In genomic region chr1:72306679-72307181, GRCm38 (mm10) we compare ENCODE assay signal across 8 mouse cellular contexts. TPM values are rescaled to one million over a fixed set of nuclear protein-coding genes. Genes with fewer than 3 reads are reported as not detected.
DNase-seq lines count a peak whose midpoint lies in the region; ATAC-seq lines count a peak whose summit lies in the region.

No protein-coding gene starts in this region.

- peak; percentile 80 for ATAC-seq in common myeloid progenitor, adult 5-6 weeks (replicated peaks; ENCODE audit: low read depth, poor library complexity, severe bottlenecking)
- ATAC-seq in limb, embryonic 13.5 days (ENCODE audit: low FRiP score, low read depth): peak; percentile 68
- ATAC-seq in midbrain, embryonic 12.5 days (ENCODE audit: low FRiP score, low read depth): peak; percentile 86

- 3% methylated on average over 11 of the region's 11 CpGs for WGBS in limb, embryonic 13.5 days
- WGBS in midbrain, embryonic 12.5 days: 3% methylated on average over 11 of the region's 11 CpGs

- no peaks in the 10 kb centered on the region for H3K9me3 ChIP-seq in limb, embryonic 13.5 days
- no peaks in the 10 kb centered on the region for H3K9me3 ChIP-seq in midbrain, embryonic 12.5 days

- peak overlapping the region; percentile 92 for H3K27ac ChIP-seq in limb, embryonic 13.5 days
- peak overlapping the region; percentile 81 for H3K27ac ChIP-seq in midbrain, embryonic 12.5 days (replicated peaks)

- H3K9ac ChIP-seq in limb, embryonic 13.5 days: peak overlapping the region; percentile 79
- peak overlapping the region; percentile 67; the same call in 1 of the 2 replicates for H3K9ac ChIP-seq in midbrain, embryonic 12.5 days (replicated peaks)

- H3K36me3 ChIP-seq in limb, embryonic 13.5 days: peaks cover 4% of the 10 kb centered on the region
- H3K36me3 ChIP-seq in midbrain, embryonic 12.5 days: no peaks in the 10 kb centered on the region; the same call in 1 of the 2 replicates

- peak; percentile 40 for DNase-seq in cerebellum, adult 11 months
- no peak for DNase-seq in cerebellum, adult 9-11 months
- DNase-seq in B cell, adult 2 months: peak; percentile 58 to 65
- peak; percentile 49 for DNase-seq in heart, postnatal 4 days
- peak; percentile 39 to 43 for DNase-seq in thymus, postnatal 10 days (ENCODE audit: low spot score in 2 of 2)

- H3K27me3 ChIP-seq in limb, embryonic 13.5 days: no peaks in the 10 kb centered on the region
- no peaks in the 10 kb centered on the region for H3K27me3 ChIP-seq in midbrain, embryonic 12.5 days

- peak overlapping the region; percentile 62 for H3K4me2 ChIP-seq in limb, embryonic 13.5 days (replicated peaks)
- H3K4me2 ChIP-seq in midbrain, embryonic 12.5 days (replicated peaks): peak overlapping the region; percentile 57

- H3K4me1 ChIP-seq in limb, embryonic 13.5 days: peaks cover 22% of the 10 kb centered on the region
- H3K4me1 ChIP-seq in midbrain, embryonic 12.5 days: peaks cover 14% of the 10 kb centered on the region

- H3K4me3 ChIP-seq in limb, embryonic 13.5 days: peak overlapping the region; percentile 60
- H3K4me3 ChIP-seq in midbrain, embryonic 12.5 days: peak overlapping the region; percentile 52

RNA-seq across cellular contexts. Expression of gene Xrcc5, which starts 0.5 kb away (rescaled TPM):
- 34.4 and 34.7 TPM in 2 replicates for total RNA-seq in common myeloid progenitor, adult 5-6 weeks (2017)
- 10 to 100 TPM; 14.6 to 14.7 TPM for total RNA-seq in heart, postnatal 4 days (2021)
- 56.3 and 56.8 TPM in 2 replicates for polyA plus RNA-seq in limb, embryonic 13.5 days (2015; fragmentation: Nextera tagmentation; extraction: Ambion mirVana)
- polyA plus RNA-seq in midbrain, embryonic 12.5 days (2016; fragmentation: Nextera tagmentation; extraction: Ambion mirVana): 39.9 and 42.3 TPM in 2 replicates

RNA-seq across cellular contexts. Expression of gene Tmem169, which starts 22.6 kb away (rescaled TPM):
- not detected in 2 replicates for total RNA-seq in common myeloid progenitor, adult 5-6 weeks (2017)
- under 1 TPM; 0.12 to 0.16 TPM for total RNA-seq in heart, postnatal 4 days (2021)
- polyA plus RNA-seq in limb, embryonic 13.5 days (2015; fragmentation: Nextera tagmentation; extraction: Ambion mirVana): 6.3 and 7.2 TPM in 2 replicates
- 23.2 and 25.4 TPM in 2 replicates for polyA plus RNA-seq in midbrain, embryonic 12.5 days (2016; fragmentation: Nextera tagmentation; extraction: Ambion mirVana)

RNA-seq across cellular contexts. Expression of gene Pecr, which starts 22.6 kb away (rescaled TPM):
- 3.0 and 17.4 TPM in 2 replicates for total RNA-seq in common myeloid progenitor, adult 5-6 weeks (2017)
- total RNA-seq in heart, postnatal 4 days (2021): 10 to 100 TPM; 11.7 to 12.1 TPM
- 35.8 and 37.5 TPM in 2 replicates for polyA plus RNA-seq in limb, embryonic 13.5 days (2015; fragmentation: Nextera tagmentation; extraction: Ambion mirVana)
- 12.7 and 12.8 TPM in 2 replicates for polyA plus RNA-seq in midbrain, embryonic 12.5 days (2016; fragmentation: Nextera tagmentation; extraction: Ambion mirVana)
